Mouse (Mus musculus): ENCODE data around the gene Auts2.

DNA sequence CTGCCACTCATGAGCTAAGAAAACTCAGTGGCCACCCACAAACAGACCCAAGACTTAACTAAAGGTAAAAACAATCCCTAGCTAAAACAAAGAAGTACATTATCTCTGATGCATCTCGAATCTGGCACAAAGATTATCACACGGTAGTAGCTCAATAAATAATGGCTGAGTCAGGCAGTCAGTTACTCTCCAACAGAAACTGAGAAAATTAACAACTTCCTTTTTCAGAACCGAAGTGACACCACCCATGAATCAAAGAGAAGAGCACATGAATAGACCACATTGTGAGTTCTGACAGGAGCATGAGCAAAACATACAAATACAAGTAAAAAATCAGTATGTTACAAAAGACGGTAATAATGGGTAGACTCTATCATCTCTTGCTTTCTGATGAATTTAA is 242.3 kb downstream of the Auts2 start:
- TF ChIP-seq CTCF (IDR thresholded peaks at IDR 0.05; ENCODE audit: extremely low read depth, insufficient read length, insufficient replicate concordance, low read depth, low read length) (no peak), POLR2A (IDR thresholded peaks at IDR 0.05; ENCODE audit: low read depth, low read length) (no peak)

All from small intestine, adult 2 months (tissue).